Mouse (Mus musculus): ENCODE data around the gene Nobox.

The Nobox gene

GRCm38 (mm10) chr6:43274123-43274522 lies 35.2 kb downstream of the Nobox start:
- DNase-seq (ENCODE audit: low read depth), result no peak

- DNase-seq (ENCODE audit: low read depth), result no peak
Observed at GRCm38 (mm10) chr6:43272597-43272996, 36.8 kb downstream of the Nobox start.

DNA sequence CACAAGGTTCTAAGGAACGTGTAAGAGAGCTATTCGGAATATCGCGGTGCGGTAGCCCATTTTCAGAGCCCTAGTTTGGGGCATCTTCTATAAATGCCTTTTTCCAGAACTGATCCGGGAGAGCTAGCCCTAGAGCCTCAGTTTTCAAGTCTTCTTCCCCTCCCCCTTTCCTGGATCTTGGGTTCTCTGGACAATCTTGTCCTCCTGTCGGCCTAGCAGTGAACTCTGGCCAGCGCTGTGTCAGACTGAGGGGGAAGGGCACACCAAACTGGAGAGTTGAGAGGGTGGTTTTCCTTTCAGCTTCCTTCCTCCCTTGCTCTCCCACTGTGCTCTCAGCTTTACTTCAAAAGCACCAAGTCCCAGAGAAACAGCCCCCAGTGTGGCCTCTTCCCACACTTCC lies 43.0 kb downstream of the Nobox start:
- DNase-seq (ENCODE audit: low read depth), result peak; percentile 8

GRCm38 (mm10) chr6:43265363-43266041 lies 43.9 kb downstream of the Nobox start, which contains the start of gene Arhgef5:
Arhgef5 (plus strand) TSS chr6:43265582.
- peak; percentile 8 for DNase-seq (ENCODE audit: low read depth)

DNA sequence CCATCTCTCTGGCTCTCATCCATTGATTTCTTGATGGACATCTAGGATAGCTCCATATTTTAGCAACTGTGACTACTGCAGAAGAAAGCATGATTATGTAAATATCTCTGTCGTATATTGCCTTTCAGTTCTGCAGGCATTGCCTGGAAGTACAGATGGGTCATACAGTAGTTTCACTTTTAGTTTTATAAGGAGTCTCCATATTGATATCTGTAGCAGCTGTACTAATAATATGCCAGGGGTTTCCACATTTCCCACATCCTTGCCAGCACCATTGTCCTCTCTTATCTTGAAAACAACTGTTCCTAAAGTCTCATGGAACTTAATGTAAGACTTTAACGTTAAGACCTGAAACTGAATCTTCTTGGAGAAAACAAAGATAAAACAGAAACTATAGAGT lies 48.6 kb downstream of the Nobox start:
- no peak for DNase-seq (ENCODE audit: low read depth)

GRCm38 (mm10) chr6:43254193-43254926 lies 55.0 kb downstream of the Nobox start:
- peak; percentile 19 for DNase-seq (ENCODE audit: low read depth)

Data from induced T-regulatory cell, adult 2 months (primary cell).